Mouse (Mus musculus) cerebellum, postnatal 10 days (tissue): ENCODE measurements around the gene Tas1r1.

Experiments
- DNase-seq, 2 experiments: peaks; one replicate each; pipeline ENCODE4 v3.0.0; 2021; ENCODE audit warnings: mixed read lengths in 2 of 2

Gene Tas1r1

DNA sequence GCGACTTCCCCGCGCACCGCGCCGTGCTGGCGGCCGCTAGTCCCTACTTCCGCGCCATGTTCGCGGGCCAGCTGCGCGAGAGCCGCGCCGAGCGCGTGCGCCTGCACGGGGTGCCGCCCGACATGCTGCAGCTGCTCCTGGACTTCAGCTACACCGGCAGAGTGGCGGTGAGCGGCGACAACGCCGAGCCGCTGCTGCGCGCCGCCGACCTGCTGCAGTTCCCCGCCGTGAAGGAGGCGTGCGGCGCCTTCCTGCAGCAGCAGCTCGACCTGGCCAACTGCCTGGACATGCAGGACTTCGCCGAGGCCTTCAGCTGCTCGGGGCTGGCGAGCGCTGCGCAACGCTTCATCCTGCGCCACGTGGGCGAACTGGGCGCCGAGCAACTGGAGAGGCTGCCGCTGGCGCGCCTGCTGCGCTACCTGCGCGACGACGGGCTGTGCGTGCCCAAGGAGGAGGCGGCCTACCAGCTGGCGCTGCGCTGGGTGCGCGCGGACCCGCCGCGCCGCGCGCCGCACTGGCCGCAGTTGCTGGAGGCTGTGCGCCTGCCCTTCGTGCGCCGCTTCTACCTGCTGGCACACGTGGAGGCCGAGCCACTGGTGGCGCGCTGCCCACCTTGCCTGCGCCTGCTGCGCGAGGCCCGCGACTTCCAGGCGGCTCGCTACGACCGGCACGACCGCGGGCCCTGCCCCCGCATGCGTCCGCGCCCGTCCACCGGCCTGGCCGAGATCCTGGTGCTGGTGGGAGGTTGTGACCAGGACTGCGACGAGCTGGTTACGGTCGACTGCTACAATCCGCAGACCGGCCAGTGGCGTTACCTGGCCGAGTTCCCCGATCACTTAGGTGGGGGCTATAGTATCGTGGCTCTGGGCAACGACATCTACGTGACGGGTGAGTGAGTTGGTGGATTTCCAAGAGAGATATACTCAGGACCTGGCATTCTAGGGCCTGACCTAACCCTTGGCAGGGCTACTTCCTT is 29.0 kb downstream of the Tas1r1 start:
- DNase-seq: peak; percentile 83 to 84

DNA sequence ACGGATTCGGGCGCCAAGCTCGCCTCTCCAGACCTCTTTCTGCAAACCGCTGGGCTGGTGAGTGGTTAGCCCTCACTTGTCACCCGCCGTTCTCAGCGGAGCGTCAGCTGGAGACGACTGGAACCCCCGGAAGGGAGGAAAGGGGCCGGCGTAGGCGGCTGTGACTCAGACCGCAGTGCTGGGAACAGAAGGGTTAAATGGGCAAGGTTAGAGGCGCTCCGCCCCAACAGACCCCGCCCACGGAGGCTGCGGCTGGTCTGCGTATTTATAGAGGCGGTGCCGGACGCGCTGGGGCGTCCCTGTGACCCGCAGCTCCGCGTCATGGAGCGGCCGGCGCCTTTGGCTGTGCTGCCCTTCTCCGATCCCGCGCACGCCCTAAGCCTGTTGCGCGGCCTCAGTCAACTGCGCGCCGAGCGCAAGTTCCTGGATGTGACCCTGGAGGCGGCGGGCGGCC is 29.7 kb downstream of the Tas1r1 start, which contains the start of gene Klhl21:
Gene Klhl21 (plus strand): TSS at position 182 of the 454 bp plus-strand sequence.
- peak; percentile 93 to 95 for DNase-seq

DNA sequence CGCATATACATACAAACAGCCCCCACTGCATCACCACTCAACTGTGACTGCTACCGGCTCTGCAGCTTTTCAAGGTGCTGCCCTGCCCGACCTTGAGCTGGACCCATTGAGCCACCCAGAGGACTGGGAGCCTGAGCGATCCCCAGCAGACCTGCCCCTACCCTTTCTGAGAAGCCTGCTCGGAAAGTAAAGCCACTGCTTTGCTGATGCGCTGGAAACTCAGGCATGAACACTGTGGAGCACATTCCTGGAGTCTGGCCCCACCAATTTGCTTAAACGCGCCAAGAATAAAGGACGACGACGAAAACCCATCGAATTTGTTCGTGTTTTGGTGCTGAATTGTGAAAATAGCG is 30.2 kb downstream of the Tas1r1 start:
- no peak for DNase-seq

DNA sequence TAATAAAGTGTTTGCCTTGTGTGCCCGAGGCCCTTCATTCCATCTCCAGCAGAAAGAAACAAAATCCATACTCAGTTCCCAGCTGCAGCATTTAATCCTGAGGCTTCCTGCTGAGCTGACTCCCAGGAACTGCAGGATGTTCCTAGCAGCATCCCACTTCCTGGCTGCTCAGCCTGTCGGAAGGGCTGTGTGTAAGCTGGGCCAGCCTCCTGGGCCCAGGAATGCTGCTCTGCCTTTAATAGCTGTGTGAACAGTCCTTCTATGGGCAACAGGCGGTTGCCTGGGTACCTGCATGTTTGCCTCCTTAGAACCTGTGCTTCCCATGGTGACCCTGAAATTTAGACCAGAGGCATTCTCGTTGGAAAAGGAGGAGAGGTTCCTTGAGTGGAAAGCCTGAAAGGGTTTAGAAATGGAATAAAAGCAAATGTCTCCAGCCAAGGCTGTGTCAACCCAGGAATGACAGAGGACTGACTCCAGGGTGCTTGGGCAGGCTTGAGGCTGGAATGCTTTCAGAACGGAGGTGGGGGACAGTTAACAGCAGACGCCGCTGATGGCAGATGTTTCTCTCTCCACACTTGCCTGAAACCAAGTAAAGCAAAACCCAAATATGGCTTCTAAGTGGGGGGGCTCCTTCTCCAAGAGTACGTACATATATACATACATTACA is 30.8 kb downstream of the Tas1r1 start:
- no peak for DNase-seq

DNA sequence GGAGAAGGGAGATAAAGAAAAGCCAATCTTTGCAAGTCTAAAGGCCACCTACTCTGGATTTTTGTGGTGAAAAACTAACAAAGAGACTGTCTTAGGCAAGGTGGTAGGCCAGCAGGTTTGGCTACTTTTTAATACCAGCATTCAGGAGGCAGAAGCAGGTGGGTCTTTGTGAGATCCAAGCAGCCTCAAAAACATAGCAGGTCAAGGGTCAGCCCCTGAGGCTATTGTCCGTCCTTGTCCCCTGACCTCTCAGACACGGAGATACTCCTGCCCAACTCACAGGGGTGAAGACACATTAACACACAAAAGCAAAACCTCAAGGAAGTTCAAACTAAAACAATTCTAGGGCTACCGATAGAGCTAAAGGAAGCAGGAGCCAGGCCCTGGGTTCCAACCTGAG is 31.6 kb downstream of the Tas1r1 start:
- no peak for DNase-seq

DNA sequence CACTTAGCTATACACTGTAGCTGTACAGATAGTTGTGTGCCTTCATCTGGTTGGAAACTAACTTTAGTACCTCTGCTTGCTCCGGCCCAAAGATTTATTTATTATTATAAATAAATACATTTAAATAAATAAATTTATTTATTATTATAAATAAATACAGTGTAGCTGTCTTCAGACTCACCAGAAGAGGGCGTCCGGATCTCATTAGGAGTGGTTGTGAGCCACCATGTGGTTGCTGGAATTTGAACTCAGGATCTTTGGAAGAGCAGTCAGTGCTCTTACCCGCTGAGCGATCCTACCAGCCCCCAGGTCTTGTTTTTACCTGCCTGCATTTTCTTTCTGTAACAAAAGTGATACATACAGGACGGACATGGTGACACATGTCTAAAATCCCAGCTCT is 32.2 kb downstream of the Tas1r1 start:
- DNase-seq: no peak

DNA sequence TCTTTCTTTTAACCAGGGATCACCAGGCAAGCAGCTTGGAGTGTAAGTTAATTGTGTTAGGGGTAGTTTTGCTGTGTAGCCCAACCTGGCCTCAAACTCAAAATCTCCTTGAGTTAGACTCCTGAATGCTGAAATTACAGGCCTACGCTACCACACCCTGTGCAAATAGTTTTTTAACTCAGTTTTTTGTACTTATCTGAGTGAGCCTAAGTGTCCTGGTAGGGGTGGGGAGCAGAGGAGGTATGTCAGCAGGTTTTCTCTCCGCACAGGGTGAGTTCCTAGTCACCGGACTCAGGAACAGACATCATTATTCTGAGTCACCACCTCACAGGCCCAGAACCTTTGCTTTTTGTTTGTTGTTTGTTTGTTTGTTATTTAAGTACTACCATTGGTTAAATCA is 36.3 kb downstream of the Tas1r1 start:
- DNase-seq: no peak

DNA sequence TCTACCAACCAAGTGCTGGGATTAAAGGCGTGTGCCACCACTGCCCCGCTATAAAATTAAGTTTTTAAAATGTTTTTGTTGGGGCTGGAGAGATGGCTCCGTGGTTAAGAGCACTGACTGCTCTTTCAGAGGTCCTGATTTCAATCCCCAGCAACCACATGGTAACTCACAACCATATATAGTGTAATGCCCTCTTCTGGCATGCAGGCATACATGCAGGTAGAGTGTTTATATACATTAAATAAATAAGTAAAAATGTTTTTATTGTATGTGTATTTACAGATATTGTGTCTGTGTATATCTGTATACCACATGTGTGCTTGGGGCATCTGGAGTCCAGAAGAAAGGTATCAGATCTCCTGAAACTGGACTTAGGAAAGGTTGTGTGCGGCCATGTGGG is 37.0 kb downstream of the Tas1r1 start:
- no peak for DNase-seq

DNA sequence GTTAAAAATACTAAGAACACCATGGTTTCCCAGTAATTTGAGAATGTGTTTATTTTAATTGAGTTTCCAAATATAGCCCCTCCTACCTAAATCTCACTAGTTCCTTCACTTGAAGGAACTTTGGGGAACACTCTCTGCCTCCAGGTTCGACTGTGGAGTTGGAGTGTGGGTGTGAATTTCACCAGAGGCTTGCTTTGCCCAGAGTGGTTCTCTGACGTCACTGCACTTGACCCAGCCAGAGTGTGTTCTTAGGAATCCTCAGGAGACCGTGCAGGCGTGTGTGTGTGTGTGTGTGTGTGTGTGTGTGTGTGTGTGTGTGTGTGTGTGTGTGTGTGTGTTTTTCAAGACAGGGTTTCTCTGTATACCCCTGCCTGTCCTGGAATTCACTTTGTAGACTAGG is 37.5 kb downstream of the Tas1r1 start:
- DNase-seq: no peak

DNA sequence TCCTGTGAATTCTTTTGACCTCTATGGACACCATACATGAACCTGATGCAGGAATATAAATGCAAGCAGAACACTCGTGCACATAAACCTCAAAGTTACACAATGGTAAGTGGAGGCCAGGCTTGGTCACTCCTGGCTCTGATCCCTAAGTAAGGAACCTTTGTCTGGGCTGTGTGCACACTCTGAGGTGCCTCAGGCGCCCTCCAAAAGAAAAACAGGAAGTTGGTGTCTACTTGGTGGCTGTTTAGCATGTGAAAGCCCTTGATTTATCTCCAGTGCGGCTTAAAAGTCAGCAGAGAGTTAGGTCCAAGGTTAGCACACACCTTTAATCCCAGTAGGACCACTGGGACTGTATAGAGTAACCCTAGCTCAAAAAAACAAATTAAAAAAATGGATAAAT is 38.9 kb downstream of the Tas1r1 start:
- DNase-seq: no peak

DNA sequence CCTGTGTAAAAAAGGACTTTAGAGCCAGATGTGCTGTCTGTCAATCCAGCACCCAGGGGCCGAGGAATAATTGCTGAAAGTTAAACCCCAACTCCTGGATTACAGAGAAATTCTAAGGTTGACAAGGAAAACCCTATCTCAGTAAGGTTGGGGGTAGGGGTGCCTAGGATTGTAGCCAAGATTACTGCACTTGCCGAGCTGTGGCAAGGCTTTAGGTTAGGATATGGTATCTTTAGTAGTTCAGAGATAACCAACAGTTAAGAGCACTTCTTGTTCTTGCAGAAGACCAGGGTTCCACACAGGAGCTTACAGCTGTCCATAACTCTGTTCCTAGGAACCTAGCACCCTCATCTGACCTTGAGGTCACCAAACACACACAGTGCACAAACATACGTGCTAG is 40.7 kb downstream of the Tas1r1 start:
- DNase-seq: no peak

DNA sequence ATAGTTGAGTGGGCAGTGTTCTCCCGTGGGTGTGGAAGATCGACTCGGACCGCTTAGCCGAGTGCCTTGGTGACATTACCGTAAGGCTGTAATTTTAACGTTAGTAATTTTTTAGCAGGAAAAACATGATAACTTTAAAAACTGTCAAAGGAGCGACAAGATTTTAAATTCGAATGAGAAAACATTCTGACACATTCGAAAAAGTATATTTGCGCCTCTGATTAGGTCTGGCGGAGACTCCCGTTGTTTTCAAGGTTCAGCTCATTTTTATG is 41.5 kb downstream of the Tas1r1 start:
- DNase-seq: no peak

DNA sequence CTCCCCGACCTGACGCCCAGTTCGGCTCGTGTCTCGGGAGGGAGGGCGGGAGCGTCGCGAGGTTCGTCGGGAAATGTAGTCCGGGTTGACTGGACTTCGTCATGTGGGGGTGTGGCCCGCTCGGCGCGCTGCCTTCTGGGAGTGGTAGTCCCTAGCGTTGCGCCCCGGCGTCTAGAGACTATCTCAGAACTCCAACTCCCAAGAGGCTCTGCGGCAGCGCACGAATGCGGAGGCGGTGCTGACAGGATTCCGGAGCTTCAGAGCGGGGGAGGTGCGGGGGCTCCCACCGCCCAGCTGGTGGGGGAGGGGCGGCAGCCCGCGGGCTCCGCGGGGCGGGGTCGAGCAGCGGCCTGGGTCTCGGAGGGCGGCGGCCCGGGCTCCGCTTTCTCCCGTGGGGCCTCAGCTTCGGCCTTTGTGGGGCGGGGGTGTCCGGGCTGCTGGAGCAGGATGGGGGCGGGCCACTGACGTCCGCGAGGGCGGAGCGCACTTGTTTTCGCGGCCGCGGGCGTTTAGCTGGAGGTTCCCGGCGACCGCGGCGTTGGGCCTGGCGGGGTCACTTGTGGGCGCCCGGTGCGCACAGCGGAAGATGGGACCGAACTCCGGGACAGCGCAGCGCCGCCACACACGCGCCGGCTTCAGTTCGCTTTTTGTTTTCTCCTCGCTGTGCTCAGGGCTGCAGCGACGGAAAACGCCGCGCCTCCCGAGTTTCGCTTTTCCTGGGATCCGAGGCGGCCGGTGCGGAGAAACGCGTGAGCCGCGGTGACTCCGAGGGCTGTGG is 42.0 kb downstream of the Tas1r1 start, which contains the start of gene Phf13:
Gene Phf13 (minus strand): TSS at position 86 of the 778 bp plus-strand sequence.
- DNase-seq: peak; percentile 99 to 100

DNA sequence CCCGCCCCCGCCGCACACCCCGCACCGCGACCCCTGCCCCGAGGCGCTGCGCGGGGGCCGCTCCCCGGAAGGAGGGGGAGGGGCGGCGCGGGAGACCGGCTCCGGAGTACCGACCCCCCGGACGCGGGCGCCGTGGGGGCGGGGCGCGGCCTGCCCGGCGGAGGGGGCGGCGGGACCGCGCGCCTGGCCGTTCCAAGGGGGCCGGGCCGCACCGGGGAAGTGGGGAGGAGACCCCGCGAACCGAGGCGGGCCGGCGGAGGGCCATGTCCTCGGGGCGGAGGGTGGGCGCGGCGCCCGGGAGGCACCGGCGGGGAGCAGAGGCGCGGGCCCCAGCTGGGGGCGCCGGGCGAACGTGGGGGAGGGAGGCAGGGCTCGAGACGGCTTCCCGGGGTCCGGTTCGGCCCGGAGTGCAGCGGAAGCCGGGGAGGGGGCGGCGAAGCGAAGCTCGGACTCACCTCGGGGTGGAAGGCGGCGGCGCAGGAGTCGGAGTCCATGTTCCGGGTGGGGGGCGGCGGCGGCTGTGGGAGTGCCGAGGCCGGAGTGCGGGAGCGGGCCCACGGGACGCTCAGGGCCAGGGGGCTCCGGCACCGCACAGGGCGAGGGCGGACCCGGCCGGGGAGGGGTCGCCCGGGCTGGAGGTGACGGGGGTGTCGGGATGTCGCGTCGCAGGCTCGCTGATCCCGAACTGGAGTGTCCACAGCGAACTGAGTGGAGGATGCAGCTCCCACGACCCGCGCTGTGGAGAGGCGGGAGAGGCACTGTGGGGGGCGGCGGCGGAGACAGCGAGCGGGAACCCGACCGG is 42.8 kb downstream of the Tas1r1 start:
- DNase-seq: peak in 1 of 2 experiments; percentile 72

DNA sequence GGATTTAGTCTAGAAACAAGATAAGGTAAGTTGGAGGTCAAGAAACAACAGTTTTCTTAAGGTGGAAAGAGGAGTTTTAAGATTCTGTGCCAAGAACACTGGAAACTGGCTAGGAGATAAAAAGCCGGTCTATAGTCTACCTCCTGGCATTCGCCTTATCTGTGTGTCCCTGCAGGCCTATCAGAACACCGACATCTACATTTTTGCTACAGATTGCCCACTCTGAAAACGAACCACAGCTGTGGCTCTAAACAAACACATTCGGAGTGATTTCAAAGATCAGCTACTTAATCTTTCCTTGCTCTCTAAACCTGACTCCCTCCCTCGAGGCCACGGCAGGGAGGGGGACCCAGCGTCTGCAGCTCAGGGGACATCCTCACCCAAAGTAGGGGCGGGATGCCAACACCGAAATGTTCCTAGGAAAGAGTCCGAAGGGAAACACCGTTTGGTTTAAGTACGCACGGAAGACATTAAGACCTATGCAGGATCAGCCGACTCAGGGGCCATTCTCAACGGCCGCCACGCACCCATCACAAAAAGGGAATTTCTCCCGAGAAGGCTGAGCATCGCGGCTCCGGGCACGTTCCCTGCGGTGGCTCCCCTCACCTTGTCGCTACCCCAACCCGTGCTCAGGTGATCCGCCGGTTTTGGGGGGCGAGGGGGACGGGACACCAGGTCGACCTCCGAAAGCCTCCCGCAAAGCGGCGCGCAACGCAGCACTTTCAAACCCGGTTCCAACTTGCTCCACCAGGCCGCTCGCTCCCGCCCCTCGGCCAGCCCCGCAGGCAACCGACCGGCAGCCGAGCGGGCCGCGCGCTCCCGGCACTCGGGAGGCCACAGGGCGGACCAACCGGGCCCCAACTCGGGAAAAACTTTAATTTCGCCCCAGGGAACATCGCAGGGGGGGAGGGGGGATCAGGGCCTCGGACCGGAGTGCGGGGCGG is 43.9 kb downstream of the Tas1r1 start:
- peak; percentile 61 to 64 for DNase-seq

DNA sequence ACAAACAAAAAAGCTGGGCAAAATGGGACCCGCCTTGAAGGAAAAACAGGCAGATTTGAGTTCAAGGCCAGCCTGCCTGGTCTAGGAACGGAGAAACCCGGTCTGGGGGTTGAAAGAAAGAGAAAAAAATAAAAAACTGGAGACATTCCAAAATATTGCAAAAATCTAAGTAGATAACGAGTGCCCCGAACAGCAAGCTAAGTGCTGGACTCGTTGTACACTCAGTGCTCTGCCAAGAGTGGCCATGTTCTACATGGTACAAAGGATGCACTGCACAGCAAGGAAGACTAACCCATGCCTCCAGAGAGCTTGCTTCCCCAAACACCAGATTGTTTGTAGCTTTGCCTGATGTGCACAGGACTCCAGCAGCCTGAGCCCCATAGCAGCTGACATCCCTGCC is 45.3 kb downstream of the Tas1r1 start:
- DNase-seq: no peak

DNA sequence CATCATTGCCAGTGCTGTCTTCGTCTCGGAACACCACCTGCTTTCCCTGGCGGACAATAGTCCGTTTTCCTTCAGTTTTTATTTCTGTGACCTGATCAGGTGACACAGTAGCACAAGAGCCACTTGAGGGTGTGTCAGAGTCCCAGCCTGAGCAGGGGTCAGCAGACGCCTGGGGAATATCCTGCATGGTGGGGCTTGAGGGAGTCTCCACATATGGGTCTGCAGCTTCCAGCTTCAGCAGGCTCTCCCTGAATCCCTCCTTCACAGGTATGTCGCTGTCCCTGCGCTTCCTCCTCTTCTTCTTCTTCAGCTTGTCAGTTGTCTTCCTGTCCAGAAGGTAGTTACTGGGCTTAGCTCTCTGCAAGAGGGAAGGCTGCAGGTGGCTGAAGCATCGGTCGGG is 46.3 kb downstream of the Tas1r1 start:
- DNase-seq: no peak

DNA sequence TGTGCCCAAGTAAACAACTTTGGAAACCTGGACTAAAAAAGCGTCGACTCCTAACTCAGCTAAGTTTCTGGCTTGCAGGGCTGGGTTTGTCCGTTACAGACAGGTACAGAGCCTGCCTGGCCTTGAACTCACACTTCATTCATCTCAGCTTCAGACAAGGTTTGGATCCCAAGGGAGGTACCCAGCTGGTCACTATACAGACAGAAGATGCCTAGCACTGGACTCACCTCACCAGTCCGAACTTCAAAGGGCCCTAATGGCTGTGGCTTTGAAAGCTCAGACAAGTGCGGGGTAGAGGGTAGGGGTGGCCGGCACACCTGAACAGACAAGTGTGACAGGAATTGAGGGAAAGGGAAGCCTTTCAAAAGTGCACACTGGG is 49.3 kb downstream of the Tas1r1 start:
- DNase-seq: no peak

DNA sequence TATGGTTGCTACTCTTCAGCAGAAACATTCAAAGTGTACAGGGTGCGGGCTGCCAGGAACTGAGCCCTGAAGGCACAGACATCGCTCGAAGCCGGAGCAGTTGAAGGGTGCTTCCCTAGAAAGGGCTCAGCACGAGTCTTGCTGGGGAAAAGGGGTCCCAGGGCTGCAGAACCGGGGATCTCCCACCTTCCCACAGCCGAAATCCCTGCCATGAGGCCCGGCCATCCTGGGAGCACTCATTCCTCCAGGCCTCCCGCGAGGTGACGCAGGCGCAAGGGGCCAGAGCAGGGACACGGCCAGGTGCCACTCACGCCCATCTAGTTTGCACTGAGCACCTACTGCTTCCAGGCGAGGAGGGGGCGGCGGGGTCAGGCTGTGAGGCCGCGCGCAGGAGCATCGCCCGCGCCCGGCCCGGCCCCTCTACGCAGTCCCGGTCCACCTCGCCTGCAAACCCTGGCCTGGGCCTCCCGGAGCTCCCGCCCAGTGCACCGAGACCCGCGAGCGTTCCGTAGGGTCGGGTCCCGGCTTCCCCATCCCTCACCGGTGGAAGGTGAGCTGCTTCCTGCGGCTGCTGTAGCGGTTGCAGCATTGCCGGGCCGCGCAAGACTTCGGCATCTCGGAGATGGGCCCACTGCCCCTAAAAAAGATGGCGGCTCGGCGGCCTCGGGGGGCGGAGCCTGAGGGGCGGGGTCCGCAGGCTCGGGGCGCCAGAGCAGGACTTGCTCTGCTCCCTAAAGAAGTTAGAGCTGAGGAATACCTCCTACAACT is 49.8 kb downstream of the Tas1r1 start, which contains the start of gene Thap3:
Gene Thap3 (minus strand): TSS at position 656 of the 768 bp plus-strand sequence.
- DNase-seq: peak; percentile 91 to 92

DNA sequence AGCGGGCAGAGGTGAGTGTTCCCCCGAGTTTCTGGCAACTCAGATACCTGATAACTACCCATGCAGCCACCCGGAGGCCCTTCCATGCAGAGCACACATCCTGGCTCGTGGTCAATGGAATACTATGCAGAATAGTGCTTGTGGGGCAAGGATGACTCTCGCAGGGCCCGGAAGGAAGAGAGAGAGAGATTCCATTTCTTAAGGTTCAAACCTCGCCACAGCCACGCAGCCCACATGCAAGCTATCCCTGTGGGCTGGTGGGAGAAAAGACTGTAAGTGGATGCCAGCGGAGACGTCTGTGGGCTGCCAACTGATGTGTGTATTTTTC is 50.4 kb downstream of the Tas1r1 start:
- no peak for DNase-seq

DNA sequence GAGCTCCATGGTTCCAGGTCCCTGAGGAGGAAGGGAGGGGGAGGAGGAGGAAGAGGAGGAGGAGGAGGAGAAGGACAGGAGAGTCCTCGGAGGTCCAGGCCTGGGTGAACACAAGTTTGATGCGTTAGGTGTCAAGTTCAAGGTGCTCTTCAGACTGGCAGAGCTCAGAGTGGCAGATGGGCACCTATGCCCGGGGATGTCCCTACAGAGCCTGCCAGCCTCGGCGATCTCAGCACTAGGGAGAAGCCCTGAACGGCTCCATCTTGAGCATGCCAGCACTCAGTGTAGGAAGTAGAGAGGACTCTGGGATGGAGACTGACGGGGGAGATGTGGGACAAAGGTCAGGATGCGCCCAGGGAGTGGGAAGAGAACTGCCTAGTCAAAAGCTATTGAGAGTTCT is 51.7 kb downstream of the Tas1r1 start:
- DNase-seq: no peak
